Mouse (Mus musculus) layer of hippocampus, adult 2 months (tissue): ENCODE results near the gene Olfr763. TPM values are rescaled to one million over a fixed set of nuclear protein-coding genes. Genes with fewer than 3 reads are reported as not detected.
A peak's percentile ranks its signal among the peaks of the same experiment; 100 is the strongest.
"Not testable (repeated sequence)": the region's sequence is repeated elsewhere in the genome, so short reads cannot be mapped to it uniquely, and the experiment has no call there.

Source experiments
- DNase-seq, 2 experiments: peaks; one replicate each; pipeline ENCODE4 v3.0.0; 2022; ENCODE audit warnings: low spot score in 2 of 2
- H3K27ac ChIP-seq: fragments of 200-600 bp; 2 replicates; pipeline ENCODE4 v1.8.1; 2022
- H3K4me3 ChIP-seq: fragments of 200-600 bp; 2 replicates; pipeline ENCODE4 v1.8.1; 2022; ENCODE audit warnings: mild to moderate bottlenecking
- CTCF ChIP-seq: fragments of 200-600 bp; conservative IDR thresholded peaks from 2 replicates; pipeline ENCODE4 v1.8.1; 2022; ENCODE audit warnings: antibody characterized with exemption, mild to moderate bottlenecking, moderate library complexity
- long read RNA-seq, 2 experiments: library from polyadenylated mRNA; stranded (forward); transcript quantifications; one replicate each; pipeline ENCODE4 v2.0.0; 2021; ENCODE audit warnings: borderline mapping rate in 2 of 2
- total RNA-seq, 2 experiments: library from RNA; stranded (reverse); gene quantifications; 2 replicates each; pipeline ENCODE4 v1.2.3; 2021

Olfr763 gene
- not detected for total RNA-seq
- long read RNA-seq, experiment 1: 0 reads
- long read RNA-seq, experiment 2: 0 reads

DNA sequence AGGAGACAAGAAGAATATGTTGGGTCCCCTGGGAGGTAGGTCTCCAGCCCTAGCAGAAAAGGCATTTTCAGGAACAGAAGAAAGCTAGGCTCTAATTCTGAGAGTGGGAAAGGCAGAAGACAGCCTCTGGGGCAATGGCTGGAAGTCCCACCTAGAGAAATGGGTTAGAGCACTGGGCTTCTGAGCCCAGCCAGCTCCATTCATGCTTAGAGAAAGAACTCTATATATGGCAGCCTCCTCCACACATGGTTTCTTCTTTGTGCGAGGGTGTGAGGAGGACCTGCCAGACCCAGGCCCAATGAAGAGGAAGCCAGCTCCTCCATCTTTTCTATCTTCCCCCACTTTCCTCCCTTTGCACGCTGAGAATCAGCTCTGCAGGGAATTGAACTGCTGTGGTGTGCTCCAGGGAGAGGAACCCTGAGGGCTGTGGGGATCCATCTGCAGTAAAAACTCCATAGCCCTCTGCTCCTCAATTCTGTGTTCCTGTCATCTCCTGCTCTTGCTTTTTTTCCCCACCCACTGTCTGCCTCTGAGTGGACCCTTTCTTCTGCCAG lies at the start of gene Olfr763:
TSS of gene Olfr763 (plus strand) at position 504 of the 554 bp plus-strand sequence.
- H3K27ac ChIP-seq: no peak within 1 kb of the TSS
- DNase-seq: no peak
- no peak for TF ChIP-seq CTCF
- H3K4me3 ChIP-seq: no peak within 1 kb of the TSS

DNA sequence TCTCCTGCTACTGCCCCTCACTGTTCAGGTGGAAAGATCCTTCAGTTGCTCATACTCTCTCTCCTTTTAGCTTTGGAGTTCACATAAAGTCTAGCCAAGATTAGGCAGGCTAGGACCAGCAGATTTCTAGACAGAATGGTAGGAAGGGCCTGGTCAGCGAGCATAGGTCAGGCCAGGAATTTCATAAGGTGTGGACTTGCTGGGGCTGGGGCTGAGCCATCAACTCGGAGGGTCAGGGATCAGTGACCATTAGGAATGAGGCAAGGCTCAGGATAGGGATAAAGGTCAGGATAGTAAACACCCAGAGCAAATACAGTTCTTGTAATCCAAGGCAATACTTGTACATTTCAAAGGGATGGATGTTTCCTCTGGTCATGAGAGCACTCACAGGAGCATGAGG lies 45.6 kb upstream of the Olfr763 start:
- Histone ChIP-seq H3K4me3 (no peak overlapping the region), H3K27ac (no peak overlapping the region)
- TF ChIP-seq CTCF: no peak
- no peak for DNase-seq

DNA sequence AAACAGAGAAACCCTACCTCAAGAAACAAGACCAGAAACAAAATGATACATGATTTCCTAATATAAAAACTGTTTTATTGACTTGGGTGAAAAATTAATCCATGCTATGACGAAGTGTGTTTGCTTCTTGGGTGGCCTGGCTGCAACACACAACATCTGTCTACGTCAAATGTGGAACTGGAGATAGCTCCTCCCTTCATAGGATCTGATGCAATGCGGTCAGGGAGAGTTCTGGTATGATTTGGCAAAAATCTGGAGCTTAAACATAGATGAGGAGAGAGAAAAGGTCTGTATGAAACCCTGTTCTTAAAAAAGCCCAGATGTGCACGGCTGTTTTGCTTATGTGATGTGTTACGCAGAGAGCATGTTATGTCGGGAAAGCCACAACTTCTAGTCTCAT lies 44.7 kb upstream of the Olfr763 start:
- DNase-seq: no peak
- Histone ChIP-seq H3K27ac (no peak overlapping the region), H3K4me3 (no peak overlapping the region)
- no peak for TF ChIP-seq CTCF

DNA sequence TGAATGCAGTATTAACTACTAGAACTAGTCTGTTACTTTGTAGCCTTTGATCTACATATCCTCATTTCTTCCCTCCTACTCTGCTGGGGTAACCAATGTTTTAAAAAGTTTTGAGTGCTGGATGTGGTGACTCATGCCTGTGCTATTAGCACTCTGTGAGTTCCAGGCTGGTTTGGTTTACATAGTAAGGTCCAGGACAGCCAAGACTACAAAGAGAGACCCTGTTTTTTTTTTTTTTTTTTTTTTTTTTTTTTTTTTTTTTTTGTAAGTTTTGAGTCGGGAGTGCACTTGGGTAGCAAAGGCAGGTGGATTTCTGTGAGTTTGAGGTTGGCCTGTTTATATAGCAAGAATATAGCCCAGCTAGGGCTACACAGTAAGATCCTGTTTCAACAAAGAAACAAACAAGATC lies 42.2 kb upstream of the Olfr763 start:
- no peak overlapping the region for H3K27ac ChIP-seq
- H3K4me3 ChIP-seq: no peak overlapping the region
- no peak for DNase-seq
- TF ChIP-seq CTCF: no peak

DNA sequence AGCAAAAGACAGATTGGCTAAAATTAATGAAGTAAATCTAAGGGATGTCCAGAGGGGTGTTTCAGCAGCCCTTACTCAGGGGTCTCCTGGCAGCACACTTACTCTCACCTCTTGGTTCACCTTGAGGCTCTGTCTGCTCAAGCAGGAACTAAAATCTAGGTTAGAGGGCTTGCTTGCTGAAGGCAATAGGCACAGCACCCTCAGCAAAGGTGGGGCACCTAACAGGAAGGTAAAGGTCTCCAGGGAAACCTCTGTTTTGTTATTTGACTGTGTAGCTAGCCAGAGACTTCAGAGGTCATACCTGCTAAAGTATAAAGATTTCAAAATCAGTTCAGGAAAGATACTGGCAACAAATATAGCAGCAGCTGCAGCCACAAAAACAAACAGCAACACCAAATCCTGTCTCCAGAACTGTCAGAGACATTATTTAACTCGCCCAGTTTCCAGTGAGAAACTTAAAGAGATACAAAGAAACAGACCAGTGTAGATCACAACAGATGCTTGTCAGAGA lies 39.8 kb upstream of the Olfr763 start:
- no peak for TF ChIP-seq CTCF
- no peak for DNase-seq
- Histone ChIP-seq H3K27ac (no peak overlapping the region), H3K4me3 (no peak overlapping the region)

DNA sequence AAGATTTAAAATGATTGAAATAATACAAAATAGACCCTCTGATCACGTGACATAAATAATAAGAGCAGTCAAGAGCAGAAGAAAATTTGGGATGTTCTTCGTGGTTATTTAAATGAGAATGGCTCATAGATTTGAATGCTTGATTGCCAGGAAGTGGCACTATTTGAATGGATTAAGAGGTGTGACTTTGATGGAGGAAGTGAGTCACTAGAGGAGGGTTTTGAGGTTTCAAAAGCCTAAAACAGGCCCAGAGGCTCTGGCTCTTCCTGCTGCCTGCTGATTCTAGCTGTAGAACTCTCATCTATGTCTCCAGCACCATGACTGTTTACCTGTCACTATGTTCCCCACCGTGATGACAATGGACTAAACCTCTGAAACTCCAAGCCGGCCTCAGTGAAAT lies 37.8 kb upstream of the Olfr763 start:
- Histone ChIP-seq H3K27ac (no peak overlapping the region), H3K4me3 (no peak overlapping the region)

DNA sequence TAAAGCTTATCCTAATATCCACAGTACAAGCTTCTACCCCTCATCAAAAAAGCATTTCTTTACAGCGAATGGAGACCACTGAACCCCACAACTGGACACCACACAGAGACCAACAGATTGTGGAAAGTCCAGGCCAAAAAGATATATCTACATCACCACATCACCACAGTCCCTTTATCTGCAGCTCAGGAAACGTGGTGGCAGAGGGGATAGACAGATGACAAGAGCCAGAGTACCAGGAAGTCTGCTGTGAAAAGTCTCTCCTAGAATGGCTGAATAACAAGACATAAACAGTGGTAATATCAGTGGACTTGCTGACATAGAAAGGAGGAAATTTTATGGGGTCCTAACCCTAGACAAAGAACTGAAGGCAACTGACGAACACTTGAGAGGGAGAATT lies 34.2 kb upstream of the Olfr763 start:
- no peak overlapping the region for H3K4me3 ChIP-seq
- no peak for TF ChIP-seq CTCF
- DNase-seq: no peak
- no peak overlapping the region for H3K27ac ChIP-seq

More for the DNA sequence above, 37.8 kb upstream of the Olfr763 start:
- no peak for TF ChIP-seq CTCF
- no peak for DNase-seq

DNA sequence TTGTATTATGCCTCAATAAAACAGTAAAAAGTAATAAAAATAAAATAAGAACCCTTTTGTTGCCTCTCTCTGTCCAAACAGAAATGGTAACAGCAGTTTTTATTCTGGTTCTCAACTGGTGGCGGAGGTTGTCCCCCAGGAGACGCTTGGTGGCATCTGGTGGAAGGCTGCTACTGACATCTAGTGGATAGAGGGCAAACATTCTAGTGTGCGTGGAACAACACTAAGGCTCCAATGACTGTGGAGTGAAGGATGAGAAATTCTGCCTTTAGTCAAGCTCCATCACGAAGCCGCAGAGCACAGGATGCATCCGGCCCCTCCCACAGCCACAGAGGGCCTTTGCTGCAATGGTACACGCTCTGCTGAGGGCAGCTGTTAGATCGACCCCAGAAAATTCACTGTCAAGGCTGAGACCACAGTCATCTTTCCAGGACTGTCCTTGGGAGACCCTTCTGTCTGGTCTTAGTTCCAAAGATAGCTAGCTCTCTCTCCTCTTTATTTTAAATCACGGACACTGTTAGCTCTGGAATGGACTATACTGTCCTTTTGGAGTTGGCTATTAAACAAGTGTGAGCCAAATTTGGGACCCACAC lies 33.0 kb upstream of the Olfr763 start:
- H3K4me3 ChIP-seq: no peak overlapping the region
- DNase-seq: peak; percentile 63 to 75
- H3K27ac ChIP-seq: no peak overlapping the region
- peak; percentile 89 for TF ChIP-seq CTCF

DNA sequence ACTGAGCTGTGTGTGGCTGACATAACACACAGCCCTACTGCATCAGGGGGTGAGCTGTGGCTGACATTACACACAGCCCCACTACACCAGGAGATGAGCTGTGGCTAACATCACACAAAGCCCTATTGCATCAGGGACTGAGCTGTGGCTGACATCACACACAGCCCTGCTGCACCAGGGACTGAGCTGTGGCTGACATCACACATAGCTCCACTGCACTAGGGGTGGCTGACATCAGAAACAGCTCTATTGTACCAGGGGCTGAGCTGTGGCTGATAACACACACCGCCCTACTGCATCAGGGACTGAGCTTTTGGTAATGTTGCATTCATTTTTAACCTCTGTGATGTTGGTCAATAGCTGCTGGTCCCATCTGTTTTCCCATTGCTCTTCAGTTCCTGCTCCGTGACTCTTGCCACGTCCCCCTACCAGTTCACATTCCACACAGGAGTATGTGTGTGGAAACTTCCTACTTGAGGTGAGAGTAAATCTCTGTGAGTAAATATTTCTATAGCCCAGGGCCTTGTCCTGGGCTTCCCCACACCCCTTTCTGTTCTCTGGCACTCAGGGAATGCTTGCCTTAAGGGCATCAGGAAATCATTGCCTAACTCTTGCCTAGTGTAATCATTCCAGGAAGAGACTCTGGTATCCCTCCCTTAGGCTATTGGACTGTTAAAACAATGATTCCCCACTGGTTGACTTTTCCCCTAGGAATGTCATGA lies 29.8 kb upstream of the Olfr763 start:
- no peak for TF ChIP-seq CTCF
- no peak overlapping the region for H3K4me3 ChIP-seq
- H3K27ac ChIP-seq: no peak overlapping the region
- no peak for DNase-seq

DNA sequence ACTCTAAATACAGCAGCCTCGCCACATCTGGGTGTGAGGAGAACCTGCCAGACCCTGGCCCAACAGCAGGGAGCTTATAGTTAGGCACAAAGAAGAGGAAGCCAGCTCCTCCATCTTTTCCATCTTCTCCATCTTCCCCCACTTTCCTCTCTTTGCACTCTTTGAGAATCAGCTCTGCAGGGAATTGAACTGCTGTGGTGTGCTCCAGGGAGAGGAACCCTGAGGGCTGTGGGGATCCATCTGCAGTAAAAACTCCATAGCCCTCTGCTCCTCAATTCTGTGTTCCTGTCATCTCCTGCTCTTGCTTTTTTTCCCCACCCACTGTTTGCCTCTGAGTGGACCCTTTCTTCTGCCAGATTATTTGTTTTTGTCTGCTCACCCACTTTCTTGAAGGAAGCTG lies 21.5 kb upstream of the Olfr763 start, which contains the start of gene Olfr9:
TSS of gene Olfr9 (plus strand) at position 301 of the 400 bp plus-strand sequence.
- H3K4me3 ChIP-seq, DNase-seq, H3K27ac ChIP-seq: not testable (repeated sequence)

DNA sequence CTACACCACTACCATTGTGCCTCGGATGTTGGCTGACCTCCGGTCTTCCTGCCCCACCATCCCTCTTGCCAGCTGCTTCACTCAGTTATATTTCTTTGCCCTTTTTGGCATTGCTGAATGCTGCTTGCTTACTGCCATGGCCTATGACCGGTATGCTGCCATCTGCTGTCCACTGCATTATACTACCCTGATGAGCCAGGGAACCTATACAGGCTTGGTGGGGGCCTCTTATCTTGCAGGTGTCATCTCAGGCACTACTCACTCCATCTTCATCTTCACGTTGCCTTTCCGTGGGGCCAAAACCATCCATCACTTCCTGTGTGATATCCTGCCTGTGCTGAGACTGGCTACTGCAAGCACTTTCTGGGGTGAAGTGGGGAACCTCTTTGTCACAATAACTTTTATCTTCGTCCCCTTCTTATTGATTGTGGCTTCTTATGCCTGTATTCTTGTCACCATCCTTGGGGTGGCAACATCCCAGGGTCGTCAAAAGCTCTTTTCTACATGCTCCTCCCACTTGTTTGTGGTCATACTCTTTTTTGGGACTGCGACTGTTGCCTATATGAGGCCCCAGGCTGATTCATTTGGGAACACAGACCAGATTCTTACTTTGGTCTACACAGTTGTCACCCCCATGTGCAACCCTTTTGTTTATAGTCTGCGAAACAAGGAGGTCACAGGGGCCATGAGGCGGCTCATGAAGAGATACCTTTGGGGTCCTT lies 20.3 kb upstream of the Olfr763 start:
- H3K4me3 ChIP-seq, H3K27ac ChIP-seq, DNase-seq: not testable (repeated sequence)

DNA sequence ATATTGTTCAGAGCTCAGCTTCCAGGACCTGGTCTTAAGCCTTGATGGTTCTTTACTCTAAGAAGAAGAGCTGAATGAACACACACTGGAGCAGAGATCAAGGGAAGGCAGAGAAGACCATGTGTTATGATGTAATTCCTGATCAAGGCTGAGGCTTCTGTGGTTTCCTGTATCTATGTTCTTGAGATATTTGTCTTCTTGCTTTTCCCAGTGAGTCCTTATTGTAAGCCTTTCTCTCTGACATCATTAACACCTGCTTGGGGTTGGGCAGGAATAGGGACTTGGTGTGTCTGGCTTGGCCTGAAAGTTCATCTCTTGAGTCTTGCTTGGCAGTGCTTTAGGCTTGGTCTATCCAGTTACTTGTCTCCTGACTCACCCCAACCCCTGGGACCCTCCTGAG lies 19.6 kb upstream of the Olfr763 start:
- Histone ChIP-seq H3K4me3 (no peak overlapping the region), H3K27ac (no peak overlapping the region)
- DNase-seq: no peak
- no peak for TF ChIP-seq CTCF

DNA sequence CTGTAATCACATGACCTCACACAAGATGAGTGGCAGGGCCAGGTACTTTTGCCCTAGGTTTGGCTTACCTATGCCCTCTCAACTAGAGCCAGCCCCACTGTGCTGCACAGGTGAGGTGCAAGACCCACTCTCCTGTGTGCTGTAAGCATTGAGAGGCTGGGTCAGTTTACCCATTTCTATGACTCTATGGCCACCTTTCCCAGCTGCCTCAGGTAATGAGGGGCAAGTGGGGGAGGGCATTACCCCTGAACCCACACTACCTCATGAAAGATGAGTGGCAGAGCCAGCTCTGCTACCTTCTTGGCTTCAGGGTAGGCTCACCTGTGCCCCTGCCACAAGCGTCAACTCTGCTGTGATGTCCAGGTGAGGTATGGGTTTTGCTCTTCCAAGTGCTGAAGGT lies 14.8 kb upstream of the Olfr763 start:
- no peak overlapping the region for H3K4me3 ChIP-seq
- no peak for DNase-seq
- no peak for TF ChIP-seq CTCF
- no peak overlapping the region for H3K27ac ChIP-seq
